Mouse (Mus musculus): Measurements from ENCODE around the gene Crbn.
A peak's percentile ranks its signal among the peaks of the same experiment; 100 is the strongest.

Gene Crbn

DNA sequence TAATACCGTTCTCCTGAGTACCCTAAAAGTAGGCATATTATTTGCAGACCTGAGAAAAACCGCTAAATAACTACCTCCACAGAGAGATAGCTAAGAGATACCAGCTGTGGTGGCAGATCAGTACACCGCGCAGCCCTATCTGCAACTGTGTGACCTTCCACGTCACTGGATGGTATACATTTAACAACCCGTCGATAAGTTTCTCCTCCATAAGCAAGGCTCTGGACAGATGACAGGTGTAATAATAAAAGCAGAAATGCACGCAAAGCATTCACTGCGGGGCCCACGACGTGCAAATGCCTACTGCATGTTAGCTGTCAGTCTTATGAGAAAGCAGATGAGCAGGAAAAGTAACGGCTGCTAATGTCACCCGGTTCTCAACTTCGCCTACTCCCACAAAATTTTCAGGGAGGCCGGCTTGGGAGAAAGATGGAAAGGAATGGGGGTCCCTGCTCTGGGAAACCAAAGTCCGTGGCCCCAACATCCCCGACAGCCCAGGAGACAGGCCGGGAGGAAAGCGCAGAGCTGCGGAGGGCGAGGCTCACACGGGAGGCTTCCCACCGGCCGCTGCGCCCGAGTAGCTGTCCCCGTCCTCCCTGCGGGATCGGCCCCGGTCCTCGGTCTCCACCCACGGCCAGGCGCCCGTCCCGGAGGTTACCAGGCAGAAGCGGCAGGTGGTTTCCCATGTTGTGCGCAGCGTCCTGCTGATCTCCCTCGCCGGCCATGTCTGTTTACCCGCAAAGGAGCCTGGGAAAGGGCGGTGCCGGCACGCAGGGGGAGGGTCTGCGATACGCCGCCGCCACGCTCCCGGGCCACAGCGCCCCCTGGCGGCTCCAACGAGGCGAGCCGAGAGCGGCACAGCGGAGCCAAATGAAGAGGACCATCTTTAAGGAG, at the start of gene Crbn:
Gene Crbn, minus strand, starts transcription at position 745 of the 894 bp plus-strand sequence.
- DNase-seq (ENCODE audit: low read depth), result peak; percentile 95

DNA sequence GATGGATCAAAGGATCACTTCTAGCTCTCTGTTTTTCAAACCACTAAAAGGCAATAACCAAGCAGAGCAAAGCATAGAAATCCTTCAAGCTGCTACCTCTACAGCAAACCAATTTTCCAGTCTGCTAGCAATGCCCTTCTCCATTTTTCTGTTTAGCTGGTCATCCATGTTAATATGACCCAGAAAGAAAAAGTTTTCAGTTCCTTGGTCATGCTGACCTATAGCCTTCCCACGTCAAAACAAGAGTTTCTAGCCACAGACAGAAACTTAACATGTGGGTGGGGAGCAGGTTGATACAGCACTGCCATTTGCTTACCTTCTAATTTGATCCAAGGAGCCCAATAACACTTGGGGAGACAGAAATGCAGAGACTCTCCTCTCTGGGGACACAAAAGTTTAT, 40.3 kb upstream of the Crbn start:
- DNase-seq (ENCODE audit: low read depth), result no peak

DNA sequence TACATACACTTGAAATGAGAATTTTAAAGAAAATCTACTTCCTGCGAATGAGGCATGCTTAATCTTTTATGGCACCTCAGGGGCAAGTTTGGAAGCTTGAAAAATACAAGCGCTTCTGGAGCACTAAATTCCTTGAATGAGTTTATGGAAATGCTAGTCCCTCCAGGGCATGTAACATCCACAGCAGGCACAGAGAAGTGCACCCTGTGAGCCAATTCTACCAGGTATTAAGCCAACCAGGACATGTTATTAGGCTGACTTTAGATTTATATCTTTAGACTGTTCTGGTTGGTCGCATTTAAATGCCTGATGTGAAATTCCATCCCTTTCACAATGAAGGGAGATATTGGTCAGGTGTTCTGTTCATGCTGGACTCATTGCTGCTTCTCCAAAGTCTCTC, 38.2 kb upstream of the Crbn start:
- DNase-seq (ENCODE audit: low read depth), result no peak

DNA sequence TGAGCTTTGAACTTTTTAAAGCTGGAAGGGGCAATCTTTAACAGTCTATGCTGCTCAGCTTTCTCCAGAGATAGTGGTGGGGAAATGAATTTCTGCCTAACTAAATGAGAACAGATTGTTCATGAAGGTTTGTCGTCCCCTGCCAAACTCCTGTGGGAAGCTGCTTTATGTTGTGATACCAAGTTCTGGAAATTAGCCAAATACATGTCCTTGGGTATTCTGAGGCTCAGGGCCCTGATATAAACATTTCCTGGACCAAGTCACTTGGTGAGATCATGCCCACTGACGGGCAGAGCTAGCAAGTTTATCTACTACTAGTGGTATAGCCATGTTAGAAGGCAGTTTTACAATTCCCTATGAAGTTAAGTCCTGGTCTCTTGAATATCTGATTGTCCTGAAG, 35.4 kb upstream of the Crbn start:
- no peak for DNase-seq (ENCODE audit: low read depth)

DNA sequence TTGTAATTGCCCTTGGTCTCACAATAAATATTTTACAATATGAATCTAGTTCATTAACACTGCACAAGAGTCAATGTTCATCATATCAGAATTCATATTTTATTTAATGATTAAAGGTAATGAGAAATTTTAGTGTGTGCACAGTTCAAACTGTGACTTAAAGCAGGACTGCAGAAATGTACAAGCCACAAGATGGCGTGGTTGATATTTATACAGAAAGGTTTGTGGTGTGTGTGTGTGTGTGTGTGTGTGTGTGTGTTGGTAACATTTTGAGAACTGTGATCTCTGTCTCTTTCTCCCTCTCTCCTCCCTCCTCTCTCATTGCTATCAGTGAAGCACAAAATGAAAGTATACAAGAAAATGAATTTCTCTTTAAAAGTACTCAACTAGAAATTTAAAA, 22.5 kb upstream of the Crbn start:
- no peak for DNase-seq (ENCODE audit: low read depth)

DNA sequence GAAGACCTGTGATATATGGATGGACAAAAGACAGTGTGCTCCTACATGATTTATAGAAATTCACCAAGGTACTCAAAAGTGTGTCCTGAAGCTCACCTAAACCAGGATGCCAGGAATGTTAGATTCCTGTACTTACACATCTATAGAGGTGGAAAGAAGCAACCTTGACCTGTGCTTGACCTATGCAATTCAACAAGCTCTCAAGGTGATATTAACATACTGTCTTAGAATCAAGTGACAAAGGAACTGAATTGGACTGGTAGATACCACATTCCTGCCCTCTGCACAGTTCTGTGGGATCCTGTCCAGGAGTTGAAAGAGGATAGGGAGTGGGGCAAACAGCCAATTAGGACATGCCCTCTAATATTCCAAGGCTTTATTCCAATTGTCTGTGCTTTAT, 20.7 kb upstream of the Crbn start:
- no peak for DNase-seq (ENCODE audit: low read depth)

DNA sequence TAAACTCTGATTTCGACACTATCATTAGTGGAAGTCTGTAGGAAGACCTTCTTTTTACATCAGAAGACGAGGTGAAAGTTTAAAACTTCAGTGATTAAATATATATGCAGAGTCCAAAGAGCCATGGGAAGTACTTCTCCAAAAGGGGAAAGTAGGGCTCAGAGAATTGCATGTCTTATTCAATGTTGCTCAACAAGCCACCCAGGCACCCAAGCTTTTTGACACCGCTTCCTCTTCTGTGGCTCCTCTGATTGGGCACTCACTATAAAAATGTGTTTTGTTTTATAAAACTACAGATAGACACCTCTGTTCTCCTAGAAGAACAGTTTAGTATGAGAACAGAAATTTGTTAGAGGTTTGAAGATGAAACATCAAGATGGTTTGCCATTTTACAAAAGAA, 20.0 kb upstream of the Crbn start:
- no peak for DNase-seq (ENCODE audit: low read depth)

DNA sequence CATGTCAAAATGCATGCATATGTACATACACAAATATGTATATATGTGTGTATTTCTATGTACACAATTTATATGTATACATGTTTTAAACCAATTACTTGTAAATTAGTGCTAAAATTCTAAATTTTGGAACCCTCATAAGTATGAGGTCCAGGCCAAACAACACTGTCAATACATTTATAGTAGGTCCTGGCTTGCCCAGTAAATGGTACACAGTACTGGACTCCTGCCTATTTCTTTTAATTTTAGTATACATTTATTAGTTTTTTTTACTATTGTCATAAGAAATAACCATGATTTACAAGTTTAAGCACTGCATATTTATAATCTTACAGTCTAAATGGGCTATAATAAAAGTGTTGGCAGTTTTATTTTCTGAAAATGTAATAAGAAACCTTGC, 19.4 kb upstream of the Crbn start:
- DNase-seq (ENCODE audit: low read depth), result no peak

DNA sequence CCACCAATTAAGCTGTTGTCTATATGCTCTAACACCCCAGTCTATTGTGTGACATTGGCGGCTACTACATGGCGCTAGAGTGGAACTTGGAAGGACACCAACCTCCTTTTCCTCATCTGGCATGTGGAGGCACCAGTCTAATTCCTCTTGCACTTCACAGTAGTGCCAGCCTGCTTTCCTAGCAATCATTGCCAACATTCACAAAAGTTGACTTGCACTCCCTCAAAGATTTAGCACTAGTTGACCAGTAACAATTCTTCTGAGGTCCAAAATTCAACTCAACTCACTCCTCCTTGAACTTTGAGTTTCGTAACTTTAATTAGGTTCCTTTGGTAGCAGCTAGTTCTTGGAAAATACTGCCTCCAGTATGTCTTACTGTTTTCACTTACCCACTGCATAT, 10.8 kb upstream of the Crbn start:
- DNase-seq (ENCODE audit: low read depth), result no peak

DNA sequence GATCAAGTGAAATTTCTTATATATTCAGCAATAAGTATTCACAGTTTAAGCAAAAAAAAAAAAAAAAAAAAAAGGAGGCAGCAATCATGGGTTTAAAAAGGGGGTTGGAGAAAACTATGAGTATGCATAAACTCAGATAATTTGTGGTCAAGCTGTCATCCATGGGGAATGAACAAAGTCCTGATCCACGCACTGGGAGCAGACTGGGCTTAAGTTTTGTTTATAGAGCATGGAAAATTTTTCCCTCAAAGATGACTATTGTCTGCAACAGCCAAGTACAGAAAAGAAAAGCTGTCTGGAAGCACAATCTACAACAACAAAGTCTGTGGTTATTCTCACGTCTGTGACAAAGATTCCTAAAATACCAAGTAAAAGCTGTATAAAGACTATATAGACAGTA, 9.3 kb upstream of the Crbn start:
- DNase-seq (ENCODE audit: low read depth), result no peak

DNA sequence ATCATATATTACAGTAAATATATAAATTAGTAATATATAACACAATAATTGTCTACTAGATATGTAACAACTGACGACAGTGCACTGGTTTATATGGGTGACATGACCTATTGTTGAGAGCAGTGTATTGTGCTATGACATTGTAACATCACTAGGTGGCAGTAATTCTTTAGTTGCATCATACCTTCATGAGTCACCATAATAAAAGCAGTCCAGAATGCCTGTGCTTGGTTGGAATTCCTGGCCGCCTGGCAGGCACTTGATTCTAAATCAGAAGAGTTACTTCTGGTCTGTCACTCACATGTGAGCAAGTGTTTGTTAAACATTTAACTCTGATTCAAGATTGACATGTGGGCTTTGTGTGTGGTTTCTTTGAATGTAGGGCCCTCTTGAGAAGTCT, 5.0 kb upstream of the Crbn start:
- peak; percentile 48 for DNase-seq (ENCODE audit: low read depth)

DNA sequence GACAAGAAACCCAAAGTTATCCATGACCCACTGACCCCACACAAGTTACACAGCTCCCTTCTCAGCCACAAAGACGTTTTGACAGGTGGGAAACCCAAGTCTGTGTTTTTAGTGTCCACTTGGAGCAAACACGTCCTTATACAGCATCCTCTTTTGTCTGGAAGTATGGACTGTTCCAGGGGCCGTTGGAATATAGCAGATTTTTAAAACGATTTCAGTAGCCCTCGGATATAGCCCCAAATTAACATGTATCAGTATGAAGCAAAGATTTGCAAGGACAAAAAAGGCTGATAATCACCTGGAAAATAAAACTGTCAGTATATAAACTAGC, 315 bp upstream of the Crbn start:
- no peak for DNase-seq (ENCODE audit: low read depth)

DNA sequence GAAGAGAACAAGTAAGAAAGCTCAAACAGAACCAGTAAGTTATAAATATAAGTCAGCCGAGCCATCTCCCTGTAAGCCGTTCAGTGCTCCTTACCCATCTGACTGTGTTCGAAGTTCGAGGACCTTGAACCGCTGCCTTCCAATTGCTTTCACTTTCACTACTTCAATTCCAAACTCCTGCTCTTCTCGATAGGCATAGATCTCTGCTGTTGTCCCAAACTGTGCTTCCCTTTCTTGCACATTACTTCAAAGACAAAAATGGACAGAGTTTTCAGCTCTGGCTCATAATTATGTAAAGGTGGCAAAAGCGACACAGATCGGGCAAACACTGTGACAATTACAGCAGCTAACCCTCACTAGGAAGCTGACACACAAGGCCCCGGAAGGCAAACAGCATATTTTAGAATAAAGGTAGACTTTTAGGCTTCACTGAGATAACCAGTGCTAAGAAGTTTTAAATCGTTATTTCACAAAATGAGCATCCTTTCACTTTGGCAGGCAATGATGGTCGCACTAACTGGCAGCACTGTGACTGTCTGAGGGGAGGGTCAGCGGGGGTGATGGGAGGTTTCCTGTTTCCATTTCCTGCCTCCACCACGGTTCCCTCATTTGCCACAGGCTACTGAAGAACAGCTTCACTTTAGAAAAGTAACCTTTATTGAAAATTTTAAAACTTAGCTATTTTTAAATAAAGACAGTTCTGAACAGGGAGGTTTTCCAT, 5.6 kb downstream of the Crbn start:
- peak; percentile 84 for DNase-seq (ENCODE audit: low read depth)

DNA sequence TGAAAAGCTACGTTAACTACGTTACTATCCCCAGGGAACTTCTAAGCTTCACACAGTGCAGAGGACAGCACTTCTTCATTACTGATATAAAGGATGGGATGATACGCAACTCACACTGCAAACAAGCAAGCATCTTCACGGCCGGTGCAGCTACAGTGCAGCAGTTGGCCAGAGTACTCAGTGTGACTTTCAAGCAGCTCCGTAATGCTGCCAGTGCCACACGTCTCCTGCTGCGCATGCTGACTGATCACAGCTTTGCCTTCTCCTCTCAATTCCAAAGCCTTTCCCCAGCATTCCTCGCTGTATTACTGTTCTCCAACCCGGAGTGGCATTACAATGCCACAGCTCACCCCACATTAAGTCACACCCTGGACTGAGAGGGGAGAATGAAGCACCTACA, 6.3 kb downstream of the Crbn start:
- no peak for DNase-seq (ENCODE audit: low read depth)

DNA sequence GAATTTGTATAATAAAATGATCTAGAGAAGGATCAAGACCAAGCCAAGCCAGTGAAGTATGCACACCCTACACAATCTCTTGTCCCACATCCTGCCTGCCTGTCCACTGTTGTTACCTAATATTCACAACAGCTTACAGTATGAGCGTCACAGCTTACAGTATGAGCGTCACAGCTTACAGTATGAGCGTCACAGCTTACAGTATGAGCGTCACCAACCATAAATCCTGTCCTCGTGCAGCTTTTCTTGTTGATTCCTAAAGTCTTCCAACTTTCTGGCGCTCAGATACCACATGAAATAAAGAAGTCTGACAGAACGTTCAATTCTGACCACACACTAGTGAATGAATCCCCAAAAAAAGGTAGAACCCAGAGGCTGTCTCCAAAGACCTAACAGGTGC, 6.8 kb downstream of the Crbn start:
- DNase-seq (ENCODE audit: low read depth), result peak; percentile 84

DNA sequence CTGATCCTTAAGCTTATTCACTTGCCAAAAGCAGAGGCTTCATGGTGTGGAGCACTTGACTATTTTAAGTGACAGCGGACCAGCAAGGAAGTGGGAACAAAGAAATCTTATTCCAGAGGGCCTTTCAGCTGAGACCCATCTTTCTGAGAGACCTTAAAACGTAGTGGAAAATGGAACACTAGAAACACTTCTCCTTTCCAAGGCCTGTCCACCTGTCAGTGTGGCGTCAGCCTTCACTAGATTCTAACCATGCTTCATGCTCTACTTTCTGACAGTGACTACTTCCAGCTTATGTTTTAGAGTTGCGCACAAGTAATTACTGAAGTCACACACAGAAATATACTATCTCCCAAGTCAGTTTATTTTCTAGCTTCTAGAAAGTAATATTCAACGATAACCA, 7.4 kb downstream of the Crbn start:
- peak; percentile 45 for DNase-seq (ENCODE audit: low read depth)

DNA sequence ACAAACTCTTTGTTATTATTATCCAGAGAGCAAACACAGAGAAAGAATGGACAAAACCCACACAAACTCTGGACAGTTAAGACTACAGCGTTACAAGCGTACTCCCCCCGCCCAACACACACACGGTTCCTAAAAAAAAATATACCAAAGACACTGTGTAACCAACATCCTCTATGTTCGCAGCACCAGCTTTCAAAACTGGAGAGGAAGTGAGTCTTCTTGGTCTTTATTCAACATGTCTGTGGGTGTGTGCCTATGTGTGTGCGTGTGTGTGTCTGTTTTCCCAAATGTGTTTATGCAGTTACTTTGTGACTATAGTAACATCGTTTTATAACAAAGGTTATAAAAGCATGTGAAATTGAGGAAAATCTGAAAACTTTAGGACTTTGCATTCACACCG, 8.4 kb downstream of the Crbn start:
- DNase-seq (ENCODE audit: low read depth), result peak; percentile 73

DNA sequence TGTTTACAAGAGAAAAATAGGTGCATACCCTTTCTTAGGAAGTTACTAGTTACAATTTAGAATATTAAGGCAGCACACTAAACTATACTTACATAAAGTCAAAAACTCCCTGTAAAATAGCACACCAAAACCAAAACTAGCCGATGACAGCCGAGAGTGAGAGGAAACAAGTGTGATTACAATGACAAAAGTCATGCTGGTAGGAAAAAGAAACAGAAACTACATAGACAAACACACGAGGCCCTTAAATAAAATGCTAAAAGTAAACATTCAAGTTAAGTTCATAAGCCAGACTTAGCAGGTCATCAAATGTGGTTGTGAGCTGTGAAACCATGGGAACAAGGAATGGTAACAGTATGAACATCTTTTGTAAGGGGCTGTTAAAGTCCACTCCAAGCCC, 12.7 kb downstream of the Crbn start:
- peak; percentile 76 for DNase-seq (ENCODE audit: low read depth)

DNA sequence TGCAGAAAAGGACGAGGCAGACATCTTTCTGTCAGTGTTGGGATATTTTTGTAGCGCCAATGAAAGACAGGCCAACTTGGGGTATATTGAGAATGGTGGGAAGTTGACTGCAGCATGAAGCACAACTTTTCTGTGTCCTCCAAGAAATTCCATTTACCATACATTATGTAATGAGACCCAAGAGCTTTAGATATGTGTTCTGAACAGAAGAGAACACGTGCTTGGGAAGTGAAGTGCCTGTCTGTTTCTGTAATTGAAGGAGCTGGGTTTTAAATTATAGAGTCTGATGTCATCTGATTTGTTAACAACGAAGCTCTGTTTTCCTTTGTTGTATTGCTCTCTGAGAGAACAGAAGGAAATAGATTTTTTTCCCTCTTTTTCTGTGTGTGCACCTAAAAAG, 29.8 kb downstream of the Crbn start:
- no peak for DNase-seq (ENCODE audit: low read depth)

DNA sequence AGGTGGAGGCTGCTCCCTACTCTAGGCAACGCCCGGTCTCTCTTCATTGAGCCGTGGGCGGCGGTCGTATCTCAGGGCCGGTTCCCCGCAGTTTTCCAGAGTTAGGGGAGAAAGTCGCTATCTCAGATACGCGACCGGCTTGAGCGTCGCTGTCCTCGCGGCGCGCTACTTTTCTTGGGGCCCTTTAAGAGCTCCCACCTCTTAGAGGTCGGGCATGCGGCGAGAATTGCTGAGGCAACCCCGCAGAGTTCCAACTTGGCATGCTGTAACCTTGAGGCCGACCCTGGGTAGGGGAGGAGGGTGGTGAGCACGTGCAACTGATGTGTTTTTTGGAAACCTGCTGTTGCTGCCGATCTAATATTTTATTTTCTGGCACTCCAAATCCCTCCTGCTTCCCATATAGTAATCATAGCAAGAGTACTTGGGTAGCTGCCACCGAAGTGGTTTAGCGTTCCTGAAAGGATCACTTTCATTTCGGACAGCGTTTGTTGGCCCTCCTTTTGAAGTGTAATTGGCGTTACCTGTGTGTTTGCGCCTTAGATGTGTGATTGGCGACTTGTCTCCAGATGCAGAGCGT, 30.5 kb downstream of the Crbn start:
- DNase-seq (ENCODE audit: low read depth), result peak; percentile 51

DNA sequence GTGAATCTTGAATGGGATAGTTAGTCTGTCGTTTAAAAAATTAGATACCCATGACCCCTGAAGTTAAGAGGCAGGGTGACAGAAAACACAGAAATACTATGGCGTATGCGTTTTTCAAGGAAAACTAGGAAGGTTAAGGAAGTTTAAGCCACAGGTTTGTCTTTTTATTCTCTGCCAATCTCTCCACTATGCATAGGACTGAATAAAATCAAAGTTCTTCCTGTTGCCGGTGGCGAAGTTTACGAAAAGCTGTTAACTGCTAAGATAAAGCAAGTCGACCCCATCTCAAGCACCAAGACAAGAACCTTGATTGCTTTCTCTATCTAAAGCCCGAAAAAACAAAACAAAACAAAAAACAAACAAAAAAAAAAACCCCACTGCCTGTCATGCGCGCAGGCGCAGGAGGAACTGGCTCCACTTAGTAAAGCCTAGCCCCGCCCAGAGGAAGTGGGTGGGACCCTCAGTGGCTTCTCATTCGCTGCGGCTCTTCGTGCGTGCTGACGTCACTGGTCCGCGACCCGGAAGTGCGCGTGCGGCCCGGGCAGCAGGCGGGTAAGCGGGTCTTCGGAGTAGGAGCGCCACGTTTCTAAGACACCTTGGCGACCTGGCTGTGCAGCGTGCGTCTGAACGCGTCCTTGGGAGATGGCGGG, 31.1 kb downstream of the Crbn start, which contains the start of gene Trnt1:
Gene Trnt1, plus strand, starts transcription at position 481 of the 650 bp plus-strand sequence.
- DNase-seq (ENCODE audit: low read depth), result peak; percentile 100

DNA sequence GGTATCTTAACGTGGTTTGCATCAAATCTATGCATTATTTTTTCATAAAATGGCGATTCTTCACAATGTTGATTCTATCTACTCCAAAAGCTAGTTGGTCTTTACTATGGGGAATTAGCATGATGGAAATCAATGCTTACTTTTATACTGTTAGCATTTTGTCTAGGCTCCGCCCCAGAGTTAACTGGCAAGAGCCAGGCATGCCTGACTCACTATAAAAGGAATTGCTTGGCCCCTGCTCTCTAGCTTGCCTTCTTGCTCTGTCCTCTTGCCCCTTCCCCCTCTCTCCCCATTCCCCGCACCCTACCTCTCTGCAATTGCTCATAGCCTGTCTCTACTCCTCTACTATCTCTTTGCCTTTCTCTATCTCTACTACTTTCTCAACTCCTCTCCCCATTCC, 33.1 kb downstream of the Crbn start:
- no peak for DNase-seq (ENCODE audit: low read depth)

DNA sequence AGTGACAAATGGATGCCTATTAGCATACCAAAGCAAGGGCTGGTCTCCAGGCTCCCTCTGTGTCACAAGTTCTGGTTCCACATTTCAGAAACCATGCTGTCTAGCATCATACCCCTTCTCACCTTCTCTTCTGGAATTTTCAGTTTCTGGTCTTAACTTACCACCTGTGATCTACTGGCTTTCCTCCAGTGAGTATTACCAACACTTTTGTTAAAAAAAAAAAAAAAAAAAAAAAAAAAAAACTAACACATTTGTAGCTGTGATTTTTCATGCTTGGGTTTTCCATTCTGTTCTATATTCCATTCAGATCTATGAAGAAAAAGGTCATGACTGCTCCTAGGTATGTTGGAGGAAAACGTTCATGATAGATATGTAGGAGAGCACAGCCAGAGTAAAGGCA, 34.0 kb downstream of the Crbn start:
- DNase-seq (ENCODE audit: low read depth), result no peak

Data from induced T-regulatory cell, adult 2 months (primary cell).